Mouse (Mus musculus): ENCODE measurements around the gene Olfr1025-ps1. TPM values are rescaled to one million over a fixed set of nuclear protein-coding genes. Genes with fewer than 3 reads are reported as not detected.

Gene Olfr1025-ps1
- polyA plus RNA-seq (2012; rRNA removed; ENCODE audit: low replicate concordance) = not detected in 2 replicates

GRCm38 (mm10) chr2:85914893-85915292 lies at the start of gene Olfr1025-ps1:
Gene Olfr1025-ps1, plus strand, starts transcription at chr2:85915193.

GRCm38 (mm10) chr2:85868294-85868693 lies 46.7 kb upstream of the Olfr1025-ps1 start, which contains the start of gene Olfr1022:
Gene Olfr1022, plus strand, starts transcription at chr2:85868594.

GRCm38 (mm10) chr2:85885340-85885739 lies 29.7 kb upstream of the Olfr1025-ps1 start, which contains the start of gene Olfr1023:
Gene Olfr1023, plus strand, starts transcription at chr2:85885640.

GRCm38 (mm10) chr2:85904952-85905351 lies 10.0 kb upstream of the Olfr1025-ps1 start, which contains the start of gene Olfr1024:
Gene Olfr1024, minus strand, starts transcription at chr2:85905052.

GRCm38 (mm10) chr2:85921258-85921657 lies 6.3 kb downstream of the Olfr1025-ps1 start, which contains the start of gene Olfr1026:
Gene Olfr1026, plus strand, starts transcription at chr2:85921558.

GRCm38 (mm10) chr2:85950137-85950536 lies 35.1 kb downstream of the Olfr1025-ps1 start, which contains the start of gene Olfr1028:
Gene Olfr1028, plus strand, starts transcription at chr2:85950437.

Other genes starting within 250 kb of the Olfr1025-ps1 start
- gene Olfr1006, start 236.4 kb upstream of the Olfr1025-ps1 start, polyA plus RNA-seq (2012; rRNA removed; ENCODE audit: low replicate concordance) = not detected in 2 replicates
- not detected in 2 replicates for gene Olfr1008, start 225.8 kb upstream of the Olfr1025-ps1 start, polyA plus RNA-seq (2012; rRNA removed; ENCODE audit: low replicate concordance)
- not detected in 2 replicates for gene Olfr1009, start 199.8 kb upstream of the Olfr1025-ps1 start, polyA plus RNA-seq (2012; rRNA removed; ENCODE audit: low replicate concordance)
- gene Olfr1012, start 152.4 kb upstream of the Olfr1025-ps1 start, polyA plus RNA-seq (2012; rRNA removed; ENCODE audit: low replicate concordance) = not detected in 2 replicates
- not detected in 2 replicates for gene Olfr1013, start 148.1 kb upstream of the Olfr1025-ps1 start, polyA plus RNA-seq (2012; rRNA removed; ENCODE audit: low replicate concordance)
- not detected in 2 replicates for gene Olfr1014, start 142.5 kb upstream of the Olfr1025-ps1 start, polyA plus RNA-seq (2012; rRNA removed; ENCODE audit: low replicate concordance)
- not detected in 2 replicates for gene Olfr1015, start 133.2 kb upstream of the Olfr1025-ps1 start, polyA plus RNA-seq (2012; rRNA removed; ENCODE audit: low replicate concordance)
- not detected in 2 replicates for gene Olfr1016, start 112.6 kb upstream of the Olfr1025-ps1 start, polyA plus RNA-seq (2012; rRNA removed; ENCODE audit: low replicate concordance)
- not detected in 2 replicates for gene Olfr1018, start 96.7 kb upstream of the Olfr1025-ps1 start, polyA plus RNA-seq (2012; rRNA removed; ENCODE audit: low replicate concordance)
- not detected in 2 replicates for gene Olfr1019, start 69.7 kb upstream of the Olfr1025-ps1 start, polyA plus RNA-seq (2012; rRNA removed; ENCODE audit: low replicate concordance)
- not detected in 2 replicates for gene Olfr1020, start 68.2 kb upstream of the Olfr1025-ps1 start, polyA plus RNA-seq (2012; rRNA removed; ENCODE audit: low replicate concordance)
- gene Olfr1022, start 46.6 kb upstream of the Olfr1025-ps1 start, polyA plus RNA-seq (2012; rRNA removed; ENCODE audit: low replicate concordance) = not detected in 2 replicates
- gene Olfr1023, start 29.6 kb upstream of the Olfr1025-ps1 start, polyA plus RNA-seq (2012; rRNA removed; ENCODE audit: low replicate concordance) = not detected in 2 replicates
- not detected in 2 replicates for gene Olfr1024, start 10.1 kb upstream of the Olfr1025-ps1 start, polyA plus RNA-seq (2012; rRNA removed; ENCODE audit: low replicate concordance)
- not detected in 2 replicates for gene Olfr1026, start 6.4 kb downstream of the Olfr1025-ps1 start, polyA plus RNA-seq (2012; rRNA removed; ENCODE audit: low replicate concordance)
- not detected in 2 replicates for gene Olfr1028, start 35.2 kb downstream of the Olfr1025-ps1 start, polyA plus RNA-seq (2012; rRNA removed; ENCODE audit: low replicate concordance)
- gene Olfr1029, start 58.7 kb downstream of the Olfr1025-ps1 start, polyA plus RNA-seq (2012; rRNA removed; ENCODE audit: low replicate concordance) = not detected in 2 replicates
- not detected in 2 replicates for gene Olfr1030, start 64.1 kb downstream of the Olfr1025-ps1 start, polyA plus RNA-seq (2012; rRNA removed; ENCODE audit: low replicate concordance)
- not detected in 2 replicates for gene Olfr1031, start 75.1 kb downstream of the Olfr1025-ps1 start, polyA plus RNA-seq (2012; rRNA removed; ENCODE audit: low replicate concordance)
- gene Olfr1032, start 90.3 kb downstream of the Olfr1025-ps1 start, polyA plus RNA-seq (2012; rRNA removed; ENCODE audit: low replicate concordance) = not detected in 2 replicates
- gene Olfr1033, start 105.4 kb downstream of the Olfr1025-ps1 start, polyA plus RNA-seq (2012; rRNA removed; ENCODE audit: low replicate concordance) = 0.04 and 0.14 TPM in 2 replicates
- not detected in 2 replicates for gene Olfr1034, start 130.7 kb downstream of the Olfr1025-ps1 start, polyA plus RNA-seq (2012; rRNA removed; ENCODE audit: low replicate concordance)
- not detected in 2 replicates for gene Olfr1036, start 158.8 kb downstream of the Olfr1025-ps1 start, polyA plus RNA-seq (2012; rRNA removed; ENCODE audit: low replicate concordance)
- not detected in 2 replicates for gene Olfr1037, start 172.2 kb downstream of the Olfr1025-ps1 start, polyA plus RNA-seq (2012; rRNA removed; ENCODE audit: low replicate concordance)
- not detected in 2 replicates for gene Olfr1039, start 220.7 kb downstream of the Olfr1025-ps1 start, polyA plus RNA-seq (2012; rRNA removed; ENCODE audit: low replicate concordance)
- gene Olfr1040, start 231.5 kb downstream of the Olfr1025-ps1 start, polyA plus RNA-seq (2012; rRNA removed; ENCODE audit: low replicate concordance) = not detected in 2 replicates
- not detected in 2 replicates for gene Olfr1042, start 246.6 kb downstream of the Olfr1025-ps1 start, polyA plus RNA-seq (2012; rRNA removed; ENCODE audit: low replicate concordance)